Comparison of ENCODE assay signal across 16 mouse cellular contexts in genomic region chr8:15201556-15201955, GRCm38 (mm10).
"Had no signal": no experiment of that assay in that cellular context is flagged by ENCODE, and none has a peak within 500 bp of the region (broad histone marks: within the 10 kb centered on the region; RNA-seq: fewer than 3 reads in every experiment).

No protein-coding gene starts in this region.

- H3K27me3 ChIP-seq: kidney, embryonic 15.5 days; limb, embryonic 13.5 days; liver, embryonic 13.5 days had no signal

- DNase-seq: kidney, postnatal 10 days; kidney, postnatal 36 days; layer of hippocampus, postnatal 36 days; liver; liver, embryonic 13.5 days; lung, adult 2 months; lung, postnatal 14 days; lung, postnatal 4 days; midbrain, embryonic 14.5 days; thymus, adult 18-20 months; thymus, postnatal 36 days had no signal

- H3K4me2 ChIP-seq: kidney, embryonic 15.5 days; limb, embryonic 13.5 days; liver, embryonic 13.5 days; midbrain, embryonic 11.5 days had no signal

- H3K4me3 ChIP-seq: kidney, embryonic 15.5 days; left cerebral cortex, adult 2 months; limb, embryonic 10.5 days; limb, embryonic 13.5 days; liver, embryonic 13.5 days had no signal

- H3K4me1 ChIP-seq: kidney, embryonic 15.5 days; limb, embryonic 10.5 days; limb, embryonic 13.5 days; liver, embryonic 13.5 days had no signal

- H3K9ac ChIP-seq: kidney, embryonic 15.5 days; limb, embryonic 13.5 days; liver, embryonic 13.5 days had no signal

- H3K9me3 ChIP-seq: kidney, embryonic 15.5 days; limb, embryonic 10.5 days; limb, embryonic 13.5 days; liver, embryonic 13.5 days had no signal

- H3K27ac ChIP-seq: kidney, embryonic 15.5 days; left cerebral cortex, adult 2 months; limb, embryonic 10.5 days; limb, embryonic 13.5 days; liver, embryonic 13.5 days had no signal

- H3K36me3 ChIP-seq: kidney, embryonic 15.5 days; limb, embryonic 10.5 days; limb, embryonic 13.5 days; liver, embryonic 13.5 days had no signal
